Mouse (Mus musculus) ES-E14 (cell line): Measurements from ENCODE around the gene Poldip3. TPM values are rescaled to one million over a fixed set of nuclear protein-coding genes. Genes with fewer than 3 reads are reported as not detected.

Experiments
- DNase-seq: peaks from one replicate; pipeline ENCODE4 v3.0.0-alpha.2; 2013; ENCODE audit warnings: low read depth, low spot score
- H3K27ac ChIP-seq: 2 replicates; pipeline ENCODE4 v1.5.1; 2012; ENCODE audit warnings: low read depth, mild to moderate bottlenecking, low read length, moderate library complexity, mixed read lengths; ENCODE audit not compliant: poor library complexity, insufficient read depth, severe bottlenecking
- H3K36me3 ChIP-seq: 2 replicates; pipeline ENCODE4 v1.6.1; 2012; ENCODE audit warnings: mild to moderate bottlenecking, low read length, moderate library complexity, mixed read lengths; ENCODE audit not compliant: control insufficient read depth, poor library complexity, insufficient read depth, severe bottlenecking
- H3K4me1 ChIP-seq, 2 experiments: fragments of 150-350 bp in 1 of 2; sonication (generic) in 1 of 2; 2 replicates each; pipeline ENCODE4 v1.6.1; 2012; ENCODE audit warnings: low read length in 2 of 2, mild to moderate bottlenecking in 1 of 2, mixed read lengths in 1 of 2; ENCODE audit not compliant: control insufficient read depth in 2 of 2, insufficient read depth in 2 of 2, poor library complexity in 1 of 2
- H3K4me3 ChIP-seq, 2 experiments: fragments of 150-350 bp in 1 of 2; sonication (generic) in 1 of 2; 2 replicates each; pipeline ENCODE4 v1.5.1; 2012; ENCODE audit warnings: low read length in 2 of 2, low read depth in 1 of 2, mild to moderate bottlenecking in 1 of 2, mixed read lengths in 1 of 2; ENCODE audit not compliant: insufficient read depth in 1 of 2, poor library complexity in 1 of 2, severe bottlenecking in 1 of 2
- H3K9ac ChIP-seq: 2 replicates; pipeline ENCODE4 v1.6.1; 2012; ENCODE audit warnings: low read depth, mild to moderate bottlenecking, low read length, mixed read lengths; ENCODE audit not compliant: poor library complexity, insufficient read depth, severe bottlenecking
- H3K9me3 ChIP-seq: fragments of 150-350 bp; sonication (generic); 2 replicates; pipeline ENCODE4 v1.6.1; 2012; ENCODE audit warnings: low read depth, mild to moderate bottlenecking, low read length; ENCODE audit not compliant: control insufficient read depth, insufficient read depth
- CHD2 ChIP-seq: IDR thresholded peaks from 2 replicates; pipeline ENCODE4 v1.6.1; 2014; ENCODE audit warnings: mild to moderate bottlenecking, low read depth, low read length, inconsistent platforms
- HCFC1 ChIP-seq: IDR thresholded peaks from 2 replicates; pipeline ENCODE4 v1.6.1; 2012; ENCODE audit warnings: low read length, inconsistent platforms, borderline replicate concordance; ENCODE audit not compliant: insufficient read depth
- MAFK ChIP-seq: IDR thresholded peaks from 2 replicates; pipeline ENCODE4 v1.6.1; 2014; ENCODE audit warnings: mild to moderate bottlenecking, low read depth, low read length, inconsistent platforms; ENCODE audit not compliant: insufficient read depth
- ZC3H11A ChIP-seq: IDR thresholded peaks from 2 replicates; pipeline ENCODE4 v1.6.1; 2012; ENCODE audit warnings: low read depth, mild to moderate bottlenecking, inconsistent platforms, low read length, borderline replicate concordance
- ZNF384 ChIP-seq: IDR thresholded peaks from 2 replicates; pipeline ENCODE4 v1.6.1; 2012; ENCODE audit warnings: low read depth, low read length, inconsistent platforms
- in situ Hi-C, 2 experiments: fragments of 600-800 bp; cut with MboI; formaldehyde crosslinking; loops; one replicate each; pipeline ENCODE4 v1.15.1; 2025; ENCODE audit warnings: low sequenced_read_pairs in 2 of 2, inconsistent platforms in 1 of 2; ENCODE audit not compliant: unreplicated experiment in 2 of 2
- total RNA-seq: library from RNA; depleted of rRNA; stranded (reverse); fragments of 300-350 nt; gene quantifications from 2 replicates; pipeline ENCODE4 v1.2.3, GENCODE M21; 2012

Gene Poldip3
- total RNA-seq, 1 experiment, result 165 TPM

DNA sequence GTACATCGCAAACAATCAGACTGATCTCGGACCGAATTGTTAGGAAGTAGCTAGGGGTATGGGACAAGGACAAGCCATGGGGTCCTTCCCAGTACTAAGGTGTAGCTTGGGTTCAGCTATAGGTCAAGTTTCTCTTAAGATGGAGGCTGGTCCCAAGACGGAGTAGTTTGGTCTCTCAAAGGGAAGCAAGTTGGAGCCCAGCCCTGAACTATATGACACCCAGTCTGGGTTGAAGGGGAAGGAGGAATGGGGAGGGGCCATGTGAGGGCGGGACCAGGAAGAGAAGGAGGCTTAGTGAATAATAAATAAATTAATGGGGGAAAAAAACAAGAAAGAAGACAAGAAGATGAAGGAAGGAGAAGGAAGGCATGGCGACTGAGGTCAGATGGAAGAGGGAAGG, 30.8 kb upstream of the Poldip3 start:
- TF ChIP-seq MAFK (no peak), CHD2 (no peak), ZC3H11A (no peak), HCFC1 (no peak), ZNF384 (no peak)
- H3K9ac ChIP-seq, result no peak overlapping the region
- peaks cover 0 to 29% of the 10 kb centered on the region in 2 experiments; a peak in 3 of 4 replicates for H3K4me1 ChIP-seq
- in situ Hi-C loops, result no loop called here
- no peak for DNase-seq
- no peaks in the 10 kb centered on the region for H3K9me3 ChIP-seq
- 0 out of 2 replicates have a peak overlapping the region, but pooled peaks have one; percentile 8 for H3K27ac ChIP-seq
- H3K36me3 ChIP-seq, result no peaks in the 10 kb centered on the region
- no peak overlapping the region; a peak in 1 of 4 replicates for H3K4me3 ChIP-seq

DNA sequence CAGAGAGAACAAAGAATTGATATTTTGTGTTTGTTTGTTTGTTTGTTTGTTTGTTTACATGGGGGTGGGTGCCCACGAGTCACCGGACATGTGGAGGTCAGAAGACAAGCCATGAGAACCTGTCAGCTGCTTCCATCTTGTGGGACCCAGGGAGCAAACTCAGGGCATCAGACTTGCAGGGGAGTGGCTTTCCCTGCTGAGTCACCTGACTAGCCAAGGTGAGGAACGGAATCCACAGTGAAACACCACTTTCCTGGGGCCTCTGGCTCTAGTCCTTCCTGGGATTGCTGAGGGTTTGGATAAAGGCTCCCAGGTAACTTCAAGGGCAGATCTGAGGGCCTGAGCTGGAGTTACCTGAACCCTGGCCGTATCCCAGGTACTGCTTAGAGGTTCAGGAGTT, 27.5 kb upstream of the Poldip3 start:
- Histone ChIP-seq H3K4me3 (no peak overlapping the region), H3K9me3 (no peaks in the 10 kb centered on the region), H3K4me1 (peaks cover 0 to 15% of the 10 kb centered on the region in 2 experiments; a peak in 3 of 4 replicates), H3K27ac (peak overlapping the region; percentile 26; the same call in 1 of the 2 replicates), H3K9ac (no peak overlapping the region), H3K36me3 (no peaks in the 10 kb centered on the region)
- no peak for DNase-seq
- in situ Hi-C loops, result no loop called here
- no peak for TF ChIP-seq MAFK
- no peak for TF ChIP-seq CHD2
- TF ChIP-seq ZC3H11A, result no peak
- no peak for TF ChIP-seq HCFC1
- no peak for TF ChIP-seq ZNF384

DNA sequence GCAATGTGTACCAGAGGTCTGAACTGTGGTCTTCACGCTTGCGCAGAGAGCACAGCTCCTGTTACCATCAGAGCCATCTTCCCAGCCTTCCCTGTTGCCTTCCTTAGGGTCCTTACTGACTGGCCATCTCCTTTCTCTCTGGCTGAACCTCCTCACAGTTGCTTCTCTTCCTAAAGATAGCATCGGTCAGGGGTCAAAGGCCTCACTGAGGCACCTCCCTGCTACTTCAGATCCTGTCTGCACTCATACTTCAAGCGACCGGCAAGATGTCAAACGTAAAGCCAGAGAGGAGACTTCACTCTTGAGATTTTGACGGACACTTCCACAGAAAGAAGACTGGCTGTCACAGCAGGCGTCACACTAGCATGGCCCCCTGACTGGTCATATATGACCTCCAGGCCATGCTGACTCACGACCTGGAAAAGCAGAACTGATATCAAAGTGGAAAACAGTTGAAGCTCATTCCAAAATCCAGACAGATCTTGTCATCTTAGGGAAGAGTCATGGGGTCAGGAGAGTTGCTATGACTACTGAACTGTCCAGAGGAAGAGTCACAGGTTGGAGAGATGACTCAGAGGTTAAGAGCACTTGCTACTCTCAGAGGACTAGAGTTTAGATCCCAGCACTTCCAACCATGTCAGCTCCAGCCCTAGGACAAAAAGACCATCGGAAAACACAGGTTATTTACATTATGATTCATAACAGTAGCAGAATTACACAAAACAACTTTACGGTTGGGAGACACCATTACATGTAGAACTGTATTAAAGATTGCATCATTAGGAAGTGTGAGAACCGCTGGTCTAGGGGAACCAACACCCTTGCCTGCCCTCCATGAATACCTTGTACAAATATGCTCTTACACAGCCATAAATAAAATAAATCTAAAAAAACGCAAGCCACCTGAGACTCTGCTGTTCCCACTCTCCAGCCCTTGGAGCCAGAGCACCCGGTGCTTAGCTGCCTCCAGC, 25.0 kb upstream of the Poldip3 start:
- Histone ChIP-seq H3K36me3 (no peaks in the 10 kb centered on the region; the same call in 1 of the 2 replicates), H3K4me3 (no peak overlapping the region), H3K9ac (no peak overlapping the region), H3K9me3 (no peaks in the 10 kb centered on the region), H3K27ac (no peak overlapping the region), H3K4me1 (peaks cover 0 to 10% of the 10 kb centered on the region in 2 experiments; a peak in 2 of 4 replicates)
- in situ Hi-C loops, result no loop called here
- no peak for TF ChIP-seq HCFC1
- TF ChIP-seq MAFK, result no peak
- no peak for TF ChIP-seq ZC3H11A
- TF ChIP-seq ZNF384, result no peak
- TF ChIP-seq CHD2, result no peak
- no peak for DNase-seq

- Histone ChIP-seq H3K4me1 (peaks cover 0 to 14% of the 10 kb centered on the region in 2 experiments; a peak in 2 of 4 replicates), H3K4me3 (peak within 1 kb of the TSS; percentile 88 to 92), H3K9ac (peak within 1 kb of the TSS; percentile 87), H3K27ac (peak within 1 kb of the TSS; percentile 78), H3K36me3 (no peaks in the 10 kb centered on the region; the same call in 1 of the 2 replicates), H3K9me3 (no peaks in the 10 kb centered on the region)
- in situ Hi-C loops, result no loop called here
- TF ChIP-seq CHD2 (no peak), ZC3H11A (no peak), MAFK (no peak), ZNF384 (no peak), HCFC1 (no peak)
- DNase-seq, result no peak
Observed at GRCm38 (mm10) chr15:83172492-83173429, 23.6 kb upstream of the Poldip3 start, which contains the start of gene Cyb5r3. Cyb5r3 (minus strand) TSS chr15:83172592.
